Mouse (Mus musculus): ENCODE measurements around the gene Plaa.
"Not testable (repeated sequence)": the region's sequence is repeated elsewhere in the genome, so short reads cannot be mapped to it uniquely, and the experiment has no call there.

The Plaa gene

DNA sequence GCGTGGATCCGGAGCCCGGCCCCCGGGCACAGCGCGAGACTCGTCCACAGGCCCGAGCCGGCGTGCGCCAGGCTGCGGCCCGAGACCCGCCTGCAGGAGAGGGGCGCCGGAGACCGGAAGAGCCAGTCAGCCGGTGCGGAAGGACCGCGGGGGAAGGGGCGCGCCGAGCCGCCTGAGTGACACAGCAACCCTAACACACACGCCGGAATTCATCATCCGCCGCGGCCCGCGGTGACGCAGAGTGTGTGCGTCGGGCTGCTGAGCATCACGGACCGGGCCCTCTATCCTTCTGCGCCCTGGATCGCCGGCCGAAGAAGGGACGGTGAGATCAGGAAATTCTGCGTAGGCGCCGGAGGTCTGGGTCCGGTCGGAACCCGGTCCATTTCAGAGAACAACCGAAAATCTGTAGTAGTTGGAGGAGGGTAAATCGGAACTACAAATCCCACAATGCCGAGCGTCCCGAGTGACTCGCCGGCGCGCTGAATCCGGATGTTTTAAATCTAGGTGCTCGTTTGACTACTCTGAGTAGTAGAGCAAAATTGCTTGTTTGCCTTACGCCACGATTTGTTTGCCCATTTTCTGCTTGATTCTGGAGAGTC is at the start of gene Plaa:
Gene Plaa (minus strand): TSS at position 214 of the 599 bp plus-strand sequence.
- peak; percentile 94 to 96 for DNase-seq

DNA sequence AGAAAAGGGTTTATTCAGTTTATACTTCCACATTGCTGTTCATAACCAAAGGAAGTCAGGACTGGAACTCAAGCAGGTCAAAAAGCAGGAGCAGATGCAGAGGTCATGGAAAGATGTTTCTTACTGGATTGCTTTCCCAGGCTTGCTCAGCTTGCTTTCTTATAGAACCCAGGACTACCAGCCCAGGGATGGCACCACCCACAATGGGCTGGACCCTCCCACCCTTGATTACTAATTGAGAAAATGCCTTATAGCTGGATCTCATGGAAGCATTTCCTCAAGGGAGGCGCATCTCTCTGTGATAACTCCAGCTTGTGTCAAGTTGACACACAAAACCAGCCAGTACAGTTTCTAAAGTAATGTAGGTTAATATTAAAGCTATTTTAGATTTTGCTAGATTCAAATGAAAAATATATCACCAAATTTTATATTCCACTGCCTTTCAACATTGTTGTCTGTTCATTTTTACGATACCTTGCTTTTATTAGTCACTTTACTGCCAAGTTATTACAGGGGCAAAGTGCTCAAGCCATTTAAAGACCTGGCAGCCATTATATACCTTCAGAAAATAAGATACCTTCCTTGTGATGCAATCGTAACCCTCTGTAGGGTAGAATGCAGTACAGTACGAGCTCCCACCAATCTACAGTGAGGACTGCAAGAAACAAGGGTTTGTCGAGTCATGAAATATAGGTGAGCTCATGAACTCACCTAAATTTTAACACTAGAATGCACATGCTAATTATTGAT is 47.6 kb upstream of the Plaa start:
- DNase-seq: not testable (repeated sequence)

- no peak for DNase-seq
Measured at GRCm38 (mm10) chr4:94649920-94650319, 46.9 kb upstream of the Plaa start, which contains the start of gene Lrrc19. Lrrc19 (minus strand) TSS chr4:94650144.

GRCm38 (mm10) chr4:94643141-94643540 is 40.1 kb upstream of the Plaa start:
- DNase-seq: no peak

DNA sequence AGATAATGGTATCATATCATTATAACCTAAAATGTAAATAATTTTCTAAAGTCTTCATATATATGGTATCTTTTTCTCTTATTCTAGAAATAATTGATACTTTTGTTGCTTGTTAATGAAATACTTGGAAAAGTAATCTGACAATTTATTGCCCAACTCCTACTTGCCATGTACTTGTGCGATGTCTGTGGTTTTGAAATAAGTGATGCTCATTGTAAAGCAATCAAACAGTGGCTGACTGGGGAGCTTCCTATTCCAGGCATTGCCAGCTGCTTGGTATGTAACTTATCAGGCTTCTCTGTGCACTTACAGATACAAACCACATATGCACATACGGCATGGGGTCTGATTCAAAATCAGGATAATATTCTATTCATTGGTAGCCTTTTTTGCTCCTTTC is 17.0 kb upstream of the Plaa start:
- no peak for DNase-seq

DNA sequence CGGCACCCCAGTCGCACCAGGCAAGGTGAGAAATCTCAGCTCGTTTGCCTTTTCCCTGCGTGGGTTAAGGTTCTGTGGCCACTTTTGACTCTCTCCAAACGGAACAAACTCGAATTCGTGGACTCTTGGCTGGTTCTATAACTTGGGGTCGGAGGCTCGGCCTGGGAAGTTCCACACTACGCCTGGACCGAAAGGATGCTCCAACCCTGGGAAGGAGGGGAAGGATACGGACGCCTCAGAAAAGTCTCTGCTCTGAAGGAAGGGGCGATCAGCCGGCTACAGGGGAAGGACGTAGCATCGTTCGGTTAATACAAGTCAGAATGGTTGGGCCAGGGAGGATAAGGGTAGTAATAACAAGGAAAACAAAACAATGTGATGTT is 11.6 kb upstream of the Plaa start:
- DNase-seq: no peak

- peak; percentile 95 to 97 for DNase-seq
Measured at GRCm38 (mm10) chr4:94613972-94614626, 11.1 kb upstream of the Plaa start, which contains the start of gene Ift74. Ift74 (plus strand) TSS chr4:94614491.

- DNase-seq: no peak
Measured at GRCm38 (mm10) chr4:94610339-94610738, 7.3 kb upstream of the Plaa start.

- no peak for DNase-seq
Measured at GRCm38 (mm10) chr4:94605591-94605990, 2.5 kb upstream of the Plaa start.

- DNase-seq: no peak
Measured at GRCm38 (mm10) chr4:94604452-94605019, 1.5 kb upstream of the Plaa start.

DNA sequence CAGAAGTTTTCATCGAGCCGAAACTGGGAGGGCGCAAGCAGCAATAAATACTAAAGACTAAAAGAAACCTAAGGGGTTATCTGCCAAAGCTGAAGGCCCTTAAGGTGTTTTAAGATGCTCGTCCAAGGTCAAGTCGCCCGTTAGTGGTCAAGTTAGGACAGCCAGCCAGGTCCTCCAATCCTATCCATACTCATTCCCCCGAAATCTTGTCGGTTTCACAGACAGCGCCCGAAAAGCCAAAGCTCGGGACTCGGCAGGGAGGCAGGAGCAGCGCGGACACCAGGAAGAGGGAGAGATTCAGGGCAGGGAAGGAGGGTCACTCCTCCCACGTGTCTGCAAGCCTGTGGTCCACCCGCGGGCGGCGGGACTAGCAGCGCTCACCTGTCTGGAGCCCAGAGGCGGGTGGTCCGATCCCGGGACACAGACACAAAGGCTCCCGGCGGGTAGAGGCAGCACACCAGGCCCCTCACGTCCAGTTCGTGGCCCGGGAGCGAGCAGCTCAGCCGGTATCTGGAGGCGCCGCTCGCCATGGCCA is 481 bp downstream of the Plaa start:
- no peak for DNase-seq

GRCm38 (mm10) chr4:94601395-94601794 is 1.6 kb downstream of the Plaa start:
- DNase-seq: peak in 1 of 2 experiments; percentile 29

DNA sequence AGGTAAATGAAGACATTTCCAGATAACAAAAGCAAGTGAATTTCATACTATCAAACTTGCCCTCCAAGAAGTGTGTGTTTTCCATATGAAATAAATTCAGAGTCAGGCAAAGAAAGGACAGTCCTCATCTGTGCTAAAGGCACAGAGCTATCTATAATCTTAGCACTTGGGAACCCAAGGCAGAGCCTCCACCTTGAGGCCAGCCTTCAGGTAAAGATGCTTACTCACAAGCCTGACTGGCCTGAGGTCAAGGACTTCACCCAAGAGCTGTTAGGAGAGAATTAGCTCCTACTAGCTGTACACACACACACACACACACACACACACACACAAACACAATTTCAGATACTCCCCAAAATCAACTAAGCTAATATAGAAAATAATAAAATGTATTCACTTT is 10.3 kb downstream of the Plaa start:
- no peak for DNase-seq

DNA sequence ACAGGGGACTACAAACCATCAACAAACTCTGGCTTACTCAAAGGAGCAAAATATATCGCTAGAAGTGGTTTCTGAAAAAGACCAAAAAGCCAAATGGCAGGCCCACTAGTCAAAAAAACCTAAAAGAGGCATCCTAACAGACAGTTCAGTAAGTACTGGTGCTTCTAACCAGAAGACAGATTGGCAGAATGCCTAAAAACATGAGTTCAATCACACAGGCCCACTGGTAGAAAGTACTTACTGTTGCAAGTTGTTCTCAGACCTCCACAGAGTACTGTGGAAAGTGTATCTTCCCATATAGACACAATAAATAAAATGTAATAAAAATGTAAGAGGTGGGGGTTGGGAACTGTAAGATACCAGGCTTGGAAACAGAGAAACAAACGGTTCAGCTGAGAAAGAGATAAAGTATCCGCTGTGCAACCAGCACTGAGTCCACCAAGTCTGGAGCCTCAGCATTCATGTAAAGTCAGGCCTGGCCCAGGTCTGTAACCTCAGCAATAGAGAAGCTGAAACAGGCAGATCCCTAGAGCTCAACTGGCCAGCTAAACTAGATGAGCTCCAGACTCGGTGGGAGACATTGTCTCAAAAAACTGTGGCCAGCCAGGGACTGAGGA is 11.2 kb downstream of the Plaa start:
- no peak for DNase-seq

- peak in 1 of 2 experiments; percentile 12 for DNase-seq
Measured at GRCm38 (mm10) chr4:94572677-94573076, 30.4 kb downstream of the Plaa start.

- DNase-seq: no peak
Measured at GRCm38 (mm10) chr4:94564297-94564696, 38.7 kb downstream of the Plaa start.

GRCm38 (mm10) chr4:94561954-94562648 is 40.9 kb downstream of the Plaa start:
- DNase-seq: no peak

DNA sequence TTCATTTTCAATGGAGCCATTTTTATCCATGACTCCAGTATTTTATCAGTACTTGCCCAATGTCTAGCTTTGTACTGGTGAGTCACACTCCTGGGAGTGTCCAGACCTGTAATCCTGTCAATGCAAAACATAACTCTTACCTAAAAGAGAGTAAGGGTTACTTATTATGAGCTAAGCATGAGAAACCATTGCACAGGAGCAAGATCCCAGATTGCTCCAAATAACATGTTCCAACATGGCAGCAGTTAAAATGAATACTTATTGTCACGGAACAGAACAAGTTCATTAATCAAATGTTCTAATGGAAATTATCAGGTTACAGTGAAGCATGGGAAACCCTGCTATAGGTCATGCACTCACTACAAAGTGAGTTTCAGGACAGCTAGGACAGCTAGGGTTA is 42.7 kb downstream of the Plaa start:
- DNase-seq: no peak

GRCm38 (mm10) chr4:94559266-94559665 is 43.8 kb downstream of the Plaa start:
- no peak for DNase-seq

- peak; percentile 3 to 8 for DNase-seq
Measured at GRCm38 (mm10) chr4:94557145-94557544, 45.9 kb downstream of the Plaa start.

- peak; percentile 97 for DNase-seq
Measured at GRCm38 (mm10) chr4:94556265-94557054, 46.6 kb downstream of the Plaa start, which contains the start of the genes Gm10306 and Caap1. Gm10306 (plus strand) TSS chr4:94556546. Caap1 (minus strand) TSS chr4:94556796.

Data from kidney, postnatal 4 days (tissue).